Mouse (Mus musculus): Measurements from ENCODE around the gene Slc30a1. TPM values are rescaled to one million over a fixed set of nuclear protein-coding genes. Genes with fewer than 3 reads are reported as not detected.

Gene Slc30a1
- total RNA-seq, 4 experiments from 2014 or later = 32.2 to 42.0 (median 35.1) TPM

GRCm38 (mm10) chr1:191894857-191895256 lies 11.7 kb upstream of the Slc30a1 start:
- no peak for DNase-seq (ENCODE audit: low spot score in 2 of 2)

DNA sequence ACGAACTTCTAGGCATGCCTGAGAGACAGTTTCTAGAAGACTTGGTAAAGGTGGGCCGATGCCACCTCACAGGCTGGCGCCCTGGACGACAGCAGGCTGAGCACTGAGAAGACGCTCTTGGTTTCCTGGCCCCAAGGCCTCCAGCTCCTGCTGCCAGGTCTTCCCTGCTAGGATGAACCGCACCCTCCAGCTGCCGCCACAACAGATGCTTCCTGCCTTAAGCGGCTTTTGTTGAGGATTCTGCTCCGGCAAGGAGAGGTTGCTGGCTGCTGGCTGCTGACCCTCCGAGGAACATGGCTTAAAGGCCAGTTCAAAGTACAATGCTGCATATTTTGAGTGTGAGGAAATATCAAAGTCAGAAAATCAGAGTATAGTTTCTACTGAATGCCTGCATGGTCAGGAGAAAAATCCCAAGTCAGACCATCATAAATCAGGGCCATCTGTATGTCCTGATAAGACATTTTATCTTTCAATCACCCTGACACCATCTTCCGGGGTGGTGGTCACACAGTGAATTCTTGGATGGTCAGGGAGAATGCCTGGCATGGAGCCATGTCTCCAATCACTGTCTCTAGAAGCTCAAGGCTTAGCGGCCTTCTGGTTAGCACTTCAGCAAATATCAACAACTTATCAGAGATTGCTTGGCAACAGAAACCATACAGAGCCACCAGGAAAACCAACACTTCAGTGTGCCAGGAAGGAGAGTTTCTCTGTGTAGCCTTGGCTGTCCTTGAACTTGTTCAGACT lies 9.6 kb upstream of the Slc30a1 start:
- DNase-seq (ENCODE audit: low spot score in 2 of 2) = no peak

DNA sequence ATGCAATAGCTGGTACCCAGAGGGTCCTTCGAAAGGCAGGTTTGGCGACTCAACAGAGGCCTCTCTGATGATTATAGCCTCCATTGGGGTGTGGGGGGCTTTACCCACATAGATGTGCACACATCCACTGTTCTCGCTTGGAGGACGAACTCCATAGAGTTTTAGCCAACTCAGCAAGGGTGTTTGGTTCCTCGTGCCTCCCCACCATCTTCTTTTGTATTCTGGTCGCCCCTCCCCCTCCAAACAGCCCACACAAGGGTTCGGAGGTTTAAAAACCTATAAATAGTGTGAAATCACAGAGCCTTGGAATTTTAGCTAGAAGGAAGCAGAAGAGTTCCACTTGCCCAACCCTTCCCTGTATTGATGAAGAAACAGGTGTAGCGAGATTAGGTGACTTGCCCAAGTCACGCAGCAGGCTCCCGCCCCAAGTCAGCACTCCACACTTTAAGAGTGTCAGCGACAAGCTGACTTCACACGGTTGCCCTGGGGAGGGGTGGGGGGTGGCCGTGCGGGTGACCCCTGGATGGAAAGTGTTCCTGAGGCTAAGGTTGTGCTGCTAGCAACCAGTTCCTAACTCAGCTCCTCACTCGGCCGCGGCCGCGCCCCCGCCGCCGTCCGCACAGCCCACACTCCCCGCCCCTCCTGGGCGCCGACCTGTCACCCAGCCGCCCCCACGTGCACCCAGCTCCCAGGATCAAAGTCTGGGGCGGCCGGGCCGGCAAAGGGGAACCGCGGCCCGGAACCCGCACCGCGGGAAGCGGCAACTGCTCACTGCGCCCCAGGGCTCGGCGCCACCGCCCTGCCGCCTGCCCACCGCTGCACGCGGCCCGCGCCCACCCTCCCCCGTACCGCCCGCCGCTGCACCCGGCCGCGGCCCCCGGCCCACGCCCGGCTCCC lies 682 bp upstream of the Slc30a1 start:
- peak in 1 of 2 experiments; percentile 28 for DNase-seq (ENCODE audit: low spot score in 2 of 2)

- peak; percentile 67 to 70 for DNase-seq (ENCODE audit: low spot score in 2 of 2)
These were observed 854 bp downstream of the Slc30a1 start for GRCm38 (mm10) chr1:191907431-191907810.

GRCm38 (mm10) chr1:191908906-191909305 lies 2.3 kb downstream of the Slc30a1 start:
- no peak for DNase-seq (ENCODE audit: low spot score in 2 of 2)

DNA sequence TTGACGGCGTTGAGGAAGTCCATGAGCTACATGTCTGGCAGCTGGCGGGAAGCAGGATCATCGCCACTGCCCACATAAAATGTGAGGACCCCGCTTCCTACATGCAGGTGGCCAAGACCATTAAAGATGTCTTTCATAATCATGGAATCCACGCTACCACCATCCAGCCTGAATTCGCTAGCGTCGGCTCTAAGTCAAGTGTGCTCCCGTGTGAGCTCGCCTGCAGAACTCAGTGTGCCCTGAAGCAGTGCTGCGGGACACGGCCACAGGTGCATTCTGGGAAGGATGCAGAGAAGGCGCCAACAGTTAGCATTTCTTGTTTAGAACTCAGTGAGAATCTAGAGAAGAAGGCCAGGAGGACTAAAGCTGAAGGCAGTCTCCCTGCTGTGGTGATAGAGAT lies 2.7 kb downstream of the Slc30a1 start:
- DNase-seq (ENCODE audit: low spot score in 2 of 2) = no peak

GRCm38 (mm10) chr1:191910646-191911045 lies 4.1 kb downstream of the Slc30a1 start:
- DNase-seq (ENCODE audit: low spot score in 2 of 2) = no peak

- DNase-seq (ENCODE audit: low spot score in 2 of 2) = no peak
These were observed 4.6 kb downstream of the Slc30a1 start for GRCm38 (mm10) chr1:191911067-191911668.

DNA sequence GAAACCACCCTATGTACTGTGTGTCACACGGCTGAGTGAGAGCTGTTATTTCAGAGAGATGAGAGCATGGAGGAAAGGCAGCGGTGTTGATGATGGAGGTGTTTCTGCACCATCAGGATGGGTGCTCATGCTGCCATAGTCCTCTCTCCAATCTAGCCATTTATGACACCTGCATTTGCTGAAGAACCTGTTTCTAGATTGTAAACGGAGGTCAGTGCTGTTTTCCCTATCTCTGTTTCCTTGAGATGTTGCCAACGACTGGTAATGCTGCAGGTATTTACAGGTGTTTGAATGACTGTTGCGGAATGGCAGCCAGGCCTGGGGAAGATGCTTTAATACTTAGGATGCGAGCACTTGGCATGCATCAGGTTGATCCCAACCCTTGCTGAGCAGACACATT lies 8.1 kb downstream of the Slc30a1 start:
- no peak for DNase-seq (ENCODE audit: low spot score in 2 of 2)

GRCm38 (mm10) chr1:191915586-191915985 lies 9.0 kb downstream of the Slc30a1 start:
- DNase-seq (ENCODE audit: low spot score in 2 of 2) = no peak

DNA sequence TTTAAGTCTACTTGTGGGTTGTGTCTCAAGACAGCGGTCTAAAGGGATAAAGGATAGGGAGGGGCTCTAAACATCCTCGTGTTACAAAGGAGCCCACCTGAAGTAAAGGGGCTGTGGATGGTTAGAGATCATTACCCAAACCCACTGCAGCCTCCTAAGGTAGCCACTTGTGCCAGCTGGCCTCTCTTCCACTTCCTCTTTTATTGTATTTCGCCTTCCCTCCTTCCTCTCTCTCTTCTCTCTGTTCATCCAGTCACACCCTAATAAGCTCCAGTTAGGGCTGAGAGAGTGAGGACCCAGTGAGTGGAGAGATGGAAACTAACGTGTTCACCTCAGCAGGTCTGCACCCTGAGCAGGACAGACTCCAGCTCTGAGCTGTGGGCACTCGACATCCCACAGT lies 10.3 kb downstream of the Slc30a1 start:
- no peak for DNase-seq (ENCODE audit: low spot score in 2 of 2)

DNA sequence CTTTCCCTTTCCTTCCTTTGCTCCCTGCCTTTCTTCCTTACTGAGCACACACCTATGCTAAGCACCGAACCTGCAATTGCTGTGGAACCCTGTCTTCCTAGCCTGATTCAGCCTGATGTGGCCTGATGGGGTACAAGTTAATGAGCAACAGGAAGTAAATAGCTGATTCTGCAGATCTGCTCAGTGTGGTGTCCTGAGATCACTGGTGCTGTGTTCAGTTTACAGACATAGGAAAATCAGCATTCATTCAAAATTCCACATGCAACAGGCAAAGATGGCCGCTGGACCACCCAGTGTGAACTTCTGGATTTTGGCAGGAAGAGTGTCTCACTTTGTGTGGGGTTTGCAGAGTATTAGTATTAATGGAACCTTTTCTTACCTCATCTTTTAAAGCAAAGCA lies 12.8 kb downstream of the Slc30a1 start:
- no peak for DNase-seq (ENCODE audit: low spot score in 2 of 2)

- no peak for DNase-seq (ENCODE audit: low spot score in 2 of 2)
These were observed 15.1 kb downstream of the Slc30a1 start for GRCm38 (mm10) chr1:191921701-191922100.

- DNase-seq (ENCODE audit: low spot score in 2 of 2) = no peak
These were observed 18.9 kb downstream of the Slc30a1 start for GRCm38 (mm10) chr1:191925496-191925895.

GRCm38 (mm10) chr1:191926681-191927080 lies 20.1 kb downstream of the Slc30a1 start:
- no peak for DNase-seq (ENCODE audit: low spot score in 2 of 2)

DNA sequence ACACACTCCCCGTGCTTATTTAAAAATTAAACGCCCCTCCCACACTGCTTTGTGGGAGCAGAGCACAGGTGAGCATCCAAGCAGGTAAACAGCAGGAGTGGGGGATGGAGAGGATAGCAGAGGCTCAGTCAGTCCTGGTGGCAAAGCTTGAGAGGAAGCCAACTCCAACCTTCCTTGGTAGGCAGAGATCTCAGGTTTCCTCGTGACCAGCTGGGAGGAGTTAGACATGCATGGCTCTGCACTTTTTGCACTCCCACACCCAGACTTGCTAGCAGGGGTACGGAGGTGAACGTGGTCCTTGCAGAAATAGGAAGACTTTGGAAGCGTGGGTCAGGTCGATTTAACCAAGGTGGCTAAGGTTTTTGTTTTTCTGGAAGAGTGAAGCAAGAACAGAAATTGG lies 21.8 kb downstream of the Slc30a1 start:
- DNase-seq (ENCODE audit: low spot score in 2 of 2) = no peak

DNA sequence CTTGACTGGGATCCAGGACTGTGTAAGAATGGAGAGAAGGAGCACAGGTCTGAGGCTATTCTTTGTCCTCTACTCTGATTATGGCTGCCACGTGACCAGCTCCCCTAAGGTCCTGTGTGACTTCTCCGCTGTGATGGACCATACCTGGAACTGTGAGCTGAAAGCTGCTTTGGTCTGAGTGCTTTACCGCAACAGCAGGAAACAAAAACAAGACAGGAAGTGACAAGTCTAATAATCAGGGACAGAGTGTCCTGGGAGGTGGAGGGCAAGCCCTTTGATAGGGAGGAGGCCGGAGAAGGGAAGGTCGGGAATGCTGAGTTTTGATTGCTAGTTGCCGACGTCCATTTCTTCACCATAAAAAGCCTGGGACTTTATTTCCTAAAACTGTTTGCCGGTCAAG lies 22.5 kb downstream of the Slc30a1 start:
- DNase-seq (ENCODE audit: low spot score in 2 of 2) = no peak

GRCm38 (mm10) chr1:191929897-191930524 lies 23.4 kb downstream of the Slc30a1 start:
- DNase-seq (ENCODE audit: low spot score in 2 of 2) = no peak

- no peak for DNase-seq (ENCODE audit: low spot score in 2 of 2)
These were observed 24.0 kb downstream of the Slc30a1 start for GRCm38 (mm10) chr1:191930525-191931105.

- no peak for DNase-seq (ENCODE audit: low spot score in 2 of 2)
These were observed 25.9 kb downstream of the Slc30a1 start for GRCm38 (mm10) chr1:191932286-191932985.
